Mouse (Mus musculus): ENCODE data around the gene Atp6v0e.

Gene Atp6v0e

DNA sequence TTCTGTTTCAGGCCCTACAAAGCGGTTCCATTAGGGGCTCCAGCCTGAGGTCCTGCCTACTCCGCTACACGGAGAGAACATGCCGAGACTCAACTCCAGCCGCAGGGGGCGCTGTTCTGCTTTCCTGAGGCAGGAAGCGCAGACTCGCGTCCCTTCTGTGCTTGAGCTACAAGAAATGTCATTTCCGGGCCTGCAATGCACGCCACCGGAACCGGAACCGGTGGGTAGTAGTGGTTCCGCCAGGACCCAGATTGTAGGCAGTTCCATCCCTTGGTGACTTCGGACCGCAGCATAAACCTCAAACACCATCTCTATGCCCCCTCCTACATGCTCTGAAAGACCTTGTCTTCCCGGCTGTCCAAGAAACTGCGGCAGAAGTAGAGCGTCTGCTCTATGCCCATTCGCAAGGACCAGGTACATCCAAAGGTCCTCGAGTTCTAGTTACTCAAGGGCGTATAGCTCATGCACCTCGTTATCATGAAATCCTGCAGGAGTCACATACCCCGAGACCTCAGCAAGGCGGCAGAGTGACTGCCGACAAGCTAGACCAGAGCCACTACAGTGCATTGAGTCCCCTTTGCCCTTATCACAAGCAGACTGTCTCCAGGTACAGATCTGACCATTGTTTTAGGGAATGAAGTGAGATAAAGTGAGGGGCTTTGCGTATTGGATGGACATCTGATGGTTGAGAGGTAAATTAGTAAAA lies at the start of gene Atp6v0e:
Gene Atp6v0e (plus strand): TSS at position 254 of the 706 bp plus-strand sequence.
- peak; percentile 95 for DNase-seq (ENCODE audit: low spot score)

- no peak for DNase-seq (ENCODE audit: low spot score)
These were observed 48.7 kb upstream of the Atp6v0e start for GRCm38 (mm10) chr17:26614286-26614685.

DNA sequence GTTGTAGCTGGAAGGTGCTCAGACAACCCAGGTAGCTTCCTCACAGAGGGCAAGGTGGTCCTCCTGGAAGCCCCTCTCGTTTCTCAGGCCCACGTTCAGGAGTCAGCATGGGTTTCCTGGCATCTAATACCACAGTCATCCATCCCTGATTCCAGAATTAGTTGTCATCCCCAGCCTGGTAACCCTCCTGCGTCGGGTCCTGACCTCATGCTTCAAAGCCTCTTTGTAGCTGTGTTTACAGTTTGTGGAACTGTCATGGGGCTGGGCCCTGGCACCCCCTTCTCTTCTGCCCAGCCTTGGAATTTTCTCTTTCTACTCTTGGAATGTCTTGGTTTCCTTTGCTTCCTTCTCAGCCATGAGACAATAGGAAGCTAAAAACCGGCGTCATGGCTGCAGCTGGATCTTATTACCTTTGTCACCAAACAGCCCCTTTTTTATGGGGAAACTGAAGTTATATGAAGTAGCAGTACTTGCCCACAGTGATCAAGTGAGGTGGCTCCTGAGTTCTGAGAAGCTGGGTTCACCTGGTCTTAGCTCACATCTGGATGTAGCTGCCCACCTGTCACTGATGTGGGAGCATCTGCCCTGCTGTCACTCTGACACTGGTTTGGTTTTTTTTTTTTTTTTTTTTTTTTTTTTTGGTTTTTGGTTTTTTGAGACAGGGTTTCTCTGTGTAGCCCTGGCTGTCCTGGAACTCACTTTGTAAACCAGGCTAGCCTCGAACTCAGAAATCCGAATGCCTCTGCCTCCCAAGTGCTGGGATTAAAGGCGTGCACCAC lies 48.1 kb upstream of the Atp6v0e start:
- no peak for DNase-seq (ENCODE audit: low spot score)

GRCm38 (mm10) chr17:26616696-26617095 lies 46.3 kb upstream of the Atp6v0e start:
- no peak for DNase-seq (ENCODE audit: low spot score)

- DNase-seq (ENCODE audit: low spot score), result no peak
These were observed 44.5 kb upstream of the Atp6v0e start for GRCm38 (mm10) chr17:26618498-26618897.

GRCm38 (mm10) chr17:26619577-26619976 lies 43.5 kb upstream of the Atp6v0e start:
- no peak for DNase-seq (ENCODE audit: low spot score)

- no peak for DNase-seq (ENCODE audit: low spot score)
These were observed 42.7 kb upstream of the Atp6v0e start for GRCm38 (mm10) chr17:26620292-26620691.

DNA sequence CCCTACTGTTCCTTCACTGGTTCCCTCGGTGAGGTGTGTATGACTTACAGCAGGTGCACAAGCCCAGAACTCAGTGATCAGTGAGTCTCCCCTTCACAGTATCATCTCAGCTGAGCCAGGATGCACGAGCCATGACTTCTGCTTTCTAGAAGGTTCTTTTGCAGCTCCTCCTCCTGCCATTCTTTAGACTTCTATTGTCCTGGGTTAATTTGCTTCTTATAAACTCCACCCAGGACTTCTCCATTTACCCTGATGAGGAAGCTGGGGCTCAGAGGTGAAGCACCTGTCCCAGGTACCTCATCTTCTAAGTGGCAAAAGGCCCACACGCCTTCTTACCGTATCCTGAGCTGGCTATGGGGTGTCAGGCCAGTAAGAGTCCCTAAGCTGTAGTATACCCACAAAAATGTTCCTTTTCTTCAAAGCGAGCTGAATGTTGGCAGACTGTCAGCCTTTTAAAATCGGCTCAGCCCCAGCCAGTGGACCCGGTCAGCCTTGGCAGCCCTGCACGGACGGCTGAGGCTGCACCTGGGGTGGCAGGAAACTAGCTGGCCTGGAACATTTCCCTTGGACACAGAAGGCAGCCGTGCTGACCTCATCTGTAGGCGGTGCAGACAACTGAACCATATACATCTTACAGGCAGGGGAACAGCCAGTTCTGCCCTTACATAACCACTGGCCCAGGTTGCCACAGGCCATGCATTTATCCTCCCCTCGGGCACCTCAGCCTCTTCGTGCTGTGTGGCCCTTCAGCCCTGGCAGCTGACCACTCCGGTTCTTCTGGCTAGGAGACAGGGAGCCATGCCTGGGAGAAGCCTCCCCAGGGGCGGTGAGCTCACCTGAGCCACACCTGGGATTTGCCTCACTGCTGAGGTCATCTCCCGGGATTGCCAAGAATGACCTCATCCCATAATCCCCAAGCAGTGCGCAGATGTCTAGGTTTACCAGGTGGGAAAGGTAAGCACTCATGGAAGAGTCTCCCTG lies 42.0 kb upstream of the Atp6v0e start:
- peak; percentile 57 for DNase-seq (ENCODE audit: low spot score)

DNA sequence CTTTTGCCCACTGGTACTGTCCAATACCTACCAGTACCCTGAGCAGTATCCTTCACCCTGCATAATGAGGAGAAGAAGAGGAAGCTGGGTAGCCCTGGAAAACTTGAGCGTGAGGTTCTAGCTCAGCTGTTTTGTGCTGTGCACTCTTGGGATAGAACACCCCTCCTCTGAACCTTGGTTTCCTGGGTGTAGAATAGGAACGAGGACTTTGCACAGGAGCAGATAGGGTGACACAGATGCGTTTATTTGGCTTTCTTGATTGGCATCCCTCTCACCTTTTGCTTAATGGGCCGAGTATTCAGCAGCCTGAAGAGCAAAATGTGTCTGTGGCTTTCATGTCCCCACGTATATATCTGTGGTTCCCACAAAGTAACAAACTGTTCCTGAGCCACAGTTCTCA lies 41.1 kb upstream of the Atp6v0e start:
- DNase-seq (ENCODE audit: low spot score), result no peak

DNA sequence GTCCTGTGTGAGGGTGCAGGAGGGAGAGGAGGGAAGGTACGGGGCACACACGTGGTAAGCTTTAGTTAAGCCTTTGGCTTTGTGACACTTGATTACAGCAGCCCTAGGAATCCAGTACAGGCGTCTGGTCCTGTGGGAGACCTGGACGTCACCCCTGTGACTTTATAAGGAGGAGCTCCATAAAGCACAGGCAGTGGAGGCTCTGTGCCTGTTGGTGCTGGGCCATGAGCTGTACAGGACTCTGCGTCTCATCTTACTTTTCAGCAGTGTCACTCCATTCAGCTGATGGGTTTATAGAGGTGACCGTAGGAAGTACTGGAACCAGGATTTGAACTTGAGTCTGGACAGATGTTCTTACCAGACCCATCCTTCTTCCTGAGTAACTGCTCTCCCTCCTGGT lies 39.0 kb upstream of the Atp6v0e start:
- DNase-seq (ENCODE audit: low spot score), result no peak

DNA sequence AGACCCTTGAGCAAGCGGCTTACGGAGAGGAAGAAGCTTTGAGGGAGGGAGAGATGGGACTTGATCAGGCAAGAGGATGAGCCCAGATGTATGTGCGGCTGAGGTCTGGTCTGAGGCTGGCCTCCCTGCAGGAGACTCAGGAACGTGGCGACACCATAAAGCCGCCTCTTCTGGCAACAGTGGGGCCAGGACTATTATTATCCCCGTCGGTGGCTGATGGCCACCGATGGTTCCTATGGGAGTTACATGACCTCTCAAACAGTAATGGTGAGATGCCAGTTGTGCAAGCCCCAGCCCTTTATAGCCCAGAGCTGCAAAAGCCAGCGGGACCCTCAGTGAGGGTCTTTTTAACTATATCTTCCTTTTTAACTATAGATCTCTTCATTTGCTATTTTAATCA lies 38.0 kb upstream of the Atp6v0e start:
- DNase-seq (ENCODE audit: low spot score), result no peak

GRCm38 (mm10) chr17:26625521-26626010 lies 37.5 kb upstream of the Atp6v0e start:
- DNase-seq (ENCODE audit: low spot score), result no peak

GRCm38 (mm10) chr17:26628479-26628878 lies 34.6 kb upstream of the Atp6v0e start:
- no peak for DNase-seq (ENCODE audit: low spot score)

DNA sequence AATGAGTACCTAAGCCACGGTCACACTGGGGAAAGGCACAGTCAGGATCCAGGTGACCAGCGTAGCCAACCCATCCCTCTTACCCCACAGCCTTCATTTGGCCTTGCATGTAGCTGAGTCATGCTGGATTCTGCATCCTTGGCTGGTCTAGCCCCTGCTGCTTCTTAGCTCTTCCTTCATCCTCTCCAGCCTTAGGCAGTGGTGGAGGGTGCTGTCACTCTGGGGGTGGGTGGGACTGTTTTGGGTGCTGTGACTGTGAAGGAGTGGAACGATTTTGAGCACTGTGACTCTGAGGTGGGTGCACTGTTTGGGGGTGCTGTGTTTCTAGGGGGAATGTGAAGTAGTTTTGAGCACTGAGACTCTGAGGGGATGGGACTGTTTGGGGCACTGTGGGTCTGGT lies 34.1 kb upstream of the Atp6v0e start:
- no peak for DNase-seq (ENCODE audit: low spot score)

DNA sequence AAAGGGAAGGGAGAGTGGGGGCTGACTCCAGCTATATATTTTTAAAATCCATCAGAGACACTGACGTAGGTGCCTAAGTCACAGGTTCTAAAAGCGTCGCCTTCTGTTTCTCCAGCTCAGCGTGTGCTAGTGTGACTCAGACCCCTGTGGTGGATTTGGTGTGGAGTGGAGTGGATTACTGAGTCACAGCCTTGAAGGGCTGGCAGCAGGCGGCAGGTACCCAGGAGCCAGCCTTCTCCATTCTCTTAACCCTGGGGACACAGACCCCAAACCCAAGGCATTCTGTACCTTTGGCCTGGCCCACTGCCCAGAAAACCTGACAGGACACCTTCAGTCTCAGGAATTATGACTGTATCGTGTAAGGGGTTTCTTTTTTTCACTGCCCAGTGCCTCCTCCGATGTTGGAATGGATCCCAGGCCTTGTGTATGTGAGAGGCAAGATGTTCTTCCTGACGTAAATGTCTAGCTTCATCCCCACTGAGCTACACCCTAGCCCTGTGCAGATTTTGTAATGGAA lies 31.2 kb upstream of the Atp6v0e start:
- DNase-seq (ENCODE audit: low spot score), result no peak

GRCm38 (mm10) chr17:26633186-26633585 lies 29.8 kb upstream of the Atp6v0e start:
- no peak for DNase-seq (ENCODE audit: low spot score)

DNA sequence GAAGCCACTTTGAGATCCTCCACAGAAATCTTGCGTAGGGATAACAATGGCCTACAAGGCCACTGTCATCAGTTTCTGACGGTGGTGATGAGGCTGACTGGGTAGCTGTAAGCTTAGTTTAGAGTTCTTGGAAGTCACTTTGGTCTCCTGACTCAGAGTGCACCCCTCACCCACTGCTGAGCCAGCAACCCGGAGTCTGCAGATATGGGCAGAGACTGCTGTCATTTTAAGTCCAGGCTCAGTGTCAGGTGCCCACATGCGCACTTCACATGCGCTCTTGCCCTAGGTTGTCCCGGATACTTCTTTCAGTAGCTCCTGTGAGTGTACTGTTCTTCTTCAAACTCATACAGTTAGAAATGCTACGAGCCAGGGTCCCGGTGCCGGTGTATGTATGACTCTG lies 29.1 kb upstream of the Atp6v0e start:
- DNase-seq (ENCODE audit: low spot score), result no peak

DNA sequence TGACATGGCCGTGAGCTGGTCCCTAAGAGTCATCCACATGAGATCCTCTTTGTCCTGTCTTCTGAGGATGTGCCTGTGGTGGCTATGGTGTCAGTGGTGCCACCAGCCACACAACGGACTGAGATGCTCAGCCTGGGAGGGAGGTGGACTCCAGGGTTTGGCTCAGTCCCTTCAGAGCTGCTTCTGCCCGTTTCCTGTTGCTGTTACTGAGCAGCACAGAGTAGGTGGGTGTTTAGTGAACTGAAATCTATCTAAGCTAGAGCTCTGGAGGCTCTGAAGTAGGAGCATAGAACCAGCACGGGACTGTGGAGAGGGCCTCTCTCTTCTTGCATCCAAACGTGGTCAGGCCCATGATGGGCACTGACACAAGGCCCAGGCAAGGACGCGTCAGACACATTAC lies 28.5 kb upstream of the Atp6v0e start:
- no peak for DNase-seq (ENCODE audit: low spot score)

DNA sequence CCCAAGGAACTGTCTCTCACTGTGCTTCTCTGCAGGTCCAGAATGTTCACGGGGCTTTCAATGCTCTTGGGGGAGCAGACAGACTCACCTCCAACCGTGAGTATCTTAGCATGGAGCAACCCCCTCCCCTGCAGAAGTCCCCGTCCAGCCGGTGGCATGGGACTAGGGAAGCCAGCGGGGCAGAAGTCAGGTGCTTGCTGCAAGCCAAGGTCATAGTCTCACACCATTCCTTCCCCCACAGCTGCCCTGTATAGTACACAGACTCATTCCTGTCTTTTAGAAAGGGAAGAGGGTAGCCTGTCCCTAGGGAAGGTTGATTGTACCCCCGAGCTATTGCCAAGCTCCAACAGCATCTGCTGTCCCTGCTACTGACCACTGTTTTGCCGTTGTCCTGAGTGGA lies 27.1 kb upstream of the Atp6v0e start:
- DNase-seq (ENCODE audit: low spot score), result no peak

- no peak for DNase-seq (ENCODE audit: low spot score)
These were observed 25.2 kb upstream of the Atp6v0e start for GRCm38 (mm10) chr17:26637851-26638250.

GRCm38 (mm10) chr17:26638655-26639054 lies 24.4 kb upstream of the Atp6v0e start:
- DNase-seq (ENCODE audit: low spot score), result peak; percentile 29

GRCm38 (mm10) chr17:26639791-26640190 lies 23.2 kb upstream of the Atp6v0e start:
- DNase-seq (ENCODE audit: low spot score), result no peak
